Mouse (Mus musculus): Measurements from ENCODE around the gene Afdn. TPM values are rescaled to one million over a fixed set of nuclear protein-coding genes. Genes with fewer than 3 reads are reported as not detected.
A peak's percentile ranks its signal among the peaks of the same experiment; 100 is the strongest.
"Not testable (repeated sequence)": the region's sequence is repeated elsewhere in the genome, so short reads cannot be mapped to it uniquely, and the experiment has no call there.

The Afdn gene
- total and polyA plus RNA-seq, 2 experiments from 2014 or later, result 41.9 to 52.8 TPM

GRCm38 (mm10) chr17:13825421-13825820, 65.1 kb downstream of the Afdn start:
- TF ChIP-seq EP300 (IDR thresholded peaks at IDR 0.05; ENCODE audit: low read depth), result no peak
- TF ChIP-seq CTCF (IDR thresholded peaks at IDR 0.05; ENCODE audit: low read depth), result no peak
- no peaks in the 10 kb centered on the region for H3K4me1 ChIP-seq (ENCODE audit: control insufficient read depth, insufficient read depth)
- no peaks in the 10 kb centered on the region for H3K9me3 ChIP-seq (replicated peaks; ENCODE audit: control insufficient read depth, low read length)
- H3K4me3 ChIP-seq (ENCODE audit: low read depth, low read length), result no peak overlapping the region
- DNase-seq (ENCODE audit: low spot score) (no peak), ATAC-seq (ENCODE audit: insufficient read depth, low read depth) (no peak)
- WGBS, result 91% methylated on average over 2 of the region's 2 CpGs
- H3K27ac ChIP-seq (ENCODE audit: low read depth), result no peak overlapping the region
- no peak overlapping the region for H3K4me2 ChIP-seq (ENCODE audit: low read depth, low read length)
- no peak overlapping the region for H3K9ac ChIP-seq (replicated peaks; ENCODE audit: low read depth, low read length)
- peaks cover 50% of the 10 kb centered on the region for H3K36me3 ChIP-seq (replicated peaks; ENCODE audit: control insufficient read depth, insufficient read depth, low read length)
- H3K27me3 ChIP-seq (ENCODE audit: control insufficient read depth, insufficient read depth, low read length), result no peaks in the 10 kb centered on the region

- no peaks in the 10 kb centered on the region for H3K27me3 ChIP-seq (ENCODE audit: control insufficient read depth, insufficient read depth, low read length)
- H3K9ac ChIP-seq (replicated peaks; ENCODE audit: low read depth, low read length), result no peak overlapping the region
- peaks cover 58% of the 10 kb centered on the region for H3K36me3 ChIP-seq (replicated peaks; ENCODE audit: control insufficient read depth, insufficient read depth, low read length)
- ATAC-seq (ENCODE audit: insufficient read depth, low read depth) (no peak), DNase-seq (ENCODE audit: low spot score) (no peak)
- H3K9me3 ChIP-seq (replicated peaks; ENCODE audit: control insufficient read depth, low read length), result no peaks in the 10 kb centered on the region
- H3K27ac ChIP-seq (ENCODE audit: low read depth), result no peak overlapping the region
- TF ChIP-seq CTCF (IDR thresholded peaks at IDR 0.05; ENCODE audit: low read depth), result no peak
- TF ChIP-seq EP300 (IDR thresholded peaks at IDR 0.05; ENCODE audit: low read depth), result no peak
- no peak overlapping the region for H3K4me3 ChIP-seq (ENCODE audit: low read depth, low read length)
- 97% methylated on average over 1 of the region's 1 CpGs for WGBS
- no peak overlapping the region for H3K4me2 ChIP-seq (ENCODE audit: low read depth, low read length)
- no peaks in the 10 kb centered on the region for H3K4me1 ChIP-seq (ENCODE audit: control insufficient read depth, insufficient read depth)
Observed at GRCm38 (mm10) chr17:13830234-13830633, 69.9 kb downstream of the Afdn start.

DNA sequence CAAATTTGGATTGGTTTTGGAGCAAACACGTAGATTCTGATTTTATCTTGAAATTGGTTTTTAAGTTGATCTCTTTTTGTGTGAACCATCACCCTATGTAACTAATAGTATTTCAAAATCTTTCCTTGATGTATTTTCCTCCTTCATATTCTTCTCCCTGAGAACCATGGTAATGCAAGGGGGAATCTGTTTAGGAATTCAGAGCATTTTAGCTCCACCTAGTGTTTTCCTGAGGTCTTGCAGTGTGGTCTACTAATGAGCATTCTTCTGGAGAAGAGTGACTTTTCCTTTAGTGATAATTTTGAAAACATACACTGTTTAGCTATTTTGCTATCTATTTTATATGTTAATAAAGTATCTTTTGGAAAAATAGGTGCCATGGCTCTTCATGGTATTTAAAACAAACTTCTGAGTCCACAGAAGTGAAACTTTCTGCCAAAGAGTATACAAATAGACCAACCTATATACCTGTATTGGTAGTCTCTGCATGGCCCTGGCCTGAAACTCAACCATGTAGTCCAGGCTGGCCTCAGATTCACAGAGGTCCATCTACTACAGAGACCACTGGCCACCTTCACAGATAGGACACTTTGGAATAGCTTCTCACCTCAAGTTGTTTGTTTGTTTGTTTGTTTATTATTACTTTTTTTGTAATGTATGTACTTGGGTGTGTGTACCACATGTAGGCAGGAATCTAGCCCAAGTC, 70.5 kb downstream of the Afdn start:
- Histone ChIP-seq H3K4me1 (ENCODE audit: control insufficient read depth, insufficient read depth) (no peaks in the 10 kb centered on the region), H3K9me3 (replicated peaks; ENCODE audit: control insufficient read depth, low read length) (no peaks in the 10 kb centered on the region), H3K27ac (ENCODE audit: low read depth) (no peak overlapping the region), H3K36me3 (replicated peaks; ENCODE audit: control insufficient read depth, insufficient read depth, low read length) (peaks cover 55% of the 10 kb centered on the region), H3K9ac (replicated peaks; ENCODE audit: low read depth, low read length) (no peak overlapping the region), H3K27me3 (ENCODE audit: control insufficient read depth, insufficient read depth, low read length) (no peaks in the 10 kb centered on the region), H3K4me3 (ENCODE audit: low read depth, low read length) (no peak overlapping the region), H3K4me2 (ENCODE audit: low read depth, low read length) (no peak overlapping the region)
- ATAC-seq (ENCODE audit: insufficient read depth, low read depth) (no peak), DNase-seq (ENCODE audit: low spot score) (peak; percentile 61)
- 79% methylated on average over 1 of the region's 1 CpGs for WGBS
- TF ChIP-seq CTCF (IDR thresholded peaks at IDR 0.05; ENCODE audit: low read depth) (peak; percentile 87), EP300 (IDR thresholded peaks at IDR 0.05; ENCODE audit: low read depth) (no peak)

- H3K27ac ChIP-seq (ENCODE audit: low read depth), result no peak overlapping the region
- no peak overlapping the region for H3K4me3 ChIP-seq (ENCODE audit: low read depth, low read length)
- DNase-seq (ENCODE audit: low spot score) (peak; percentile 33), ATAC-seq (ENCODE audit: insufficient read depth, low read depth) (no peak)
- no peak overlapping the region for H3K9ac ChIP-seq (replicated peaks; ENCODE audit: low read depth, low read length)
- WGBS, result 70% methylated on average over 4 of the region's 4 CpGs
- no peaks in the 10 kb centered on the region for H3K4me1 ChIP-seq (ENCODE audit: control insufficient read depth, insufficient read depth)
- H3K9me3 ChIP-seq (replicated peaks; ENCODE audit: control insufficient read depth, low read length), result no peaks in the 10 kb centered on the region
- no peak overlapping the region for H3K4me2 ChIP-seq (ENCODE audit: low read depth, low read length)
- no peaks in the 10 kb centered on the region for H3K27me3 ChIP-seq (ENCODE audit: control insufficient read depth, insufficient read depth, low read length)
- no peak for TF ChIP-seq EP300 (IDR thresholded peaks at IDR 0.05; ENCODE audit: low read depth)
- TF ChIP-seq CTCF (IDR thresholded peaks at IDR 0.05; ENCODE audit: low read depth), result peak; percentile 52
- H3K36me3 ChIP-seq (replicated peaks; ENCODE audit: control insufficient read depth, insufficient read depth, low read length), result peaks cover 31% of the 10 kb centered on the region
Observed at GRCm38 (mm10) chr17:13835876-13836275, 75.5 kb downstream of the Afdn start.

DNA sequence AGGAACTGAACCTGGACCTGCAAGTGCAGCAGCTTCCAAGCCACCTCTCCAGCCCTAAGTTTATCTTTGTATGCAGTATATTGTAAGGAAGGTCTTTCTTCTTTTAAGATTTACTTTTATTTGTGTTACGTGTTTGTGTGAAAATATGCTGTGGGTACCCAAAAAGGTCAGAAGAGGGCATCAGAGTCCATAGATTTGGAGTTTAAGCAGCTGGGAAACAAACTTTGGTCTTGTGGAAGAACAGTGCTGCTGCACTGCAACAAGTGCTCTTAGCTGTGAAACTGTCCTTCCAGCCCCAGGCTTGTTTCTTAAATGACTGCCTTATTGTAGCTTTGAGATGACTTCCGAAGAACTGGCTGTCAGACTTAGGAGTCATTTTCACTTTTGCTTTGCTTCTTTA, 89.8 kb downstream of the Afdn start:
- H3K9me3 ChIP-seq (replicated peaks; ENCODE audit: control insufficient read depth, low read length), result no peaks in the 10 kb centered on the region
- TF ChIP-seq CTCF (IDR thresholded peaks at IDR 0.05; ENCODE audit: low read depth), result peak; percentile 25; the same call in 1 of the 2 replicates
- no peak for TF ChIP-seq EP300 (IDR thresholded peaks at IDR 0.05; ENCODE audit: low read depth)
- WGBS, result 92% methylated on average over 2 of the region's 2 CpGs
- no peak for ATAC-seq (ENCODE audit: insufficient read depth, low read depth)
- no peak overlapping the region for H3K27ac ChIP-seq (ENCODE audit: low read depth)
- no peaks in the 10 kb centered on the region for H3K4me1 ChIP-seq (ENCODE audit: control insufficient read depth, insufficient read depth)
- no peak for DNase-seq (ENCODE audit: low spot score)
- no peak overlapping the region for H3K9ac ChIP-seq (replicated peaks; ENCODE audit: low read depth, low read length)
- peaks cover 74% of the 10 kb centered on the region for H3K36me3 ChIP-seq (replicated peaks; ENCODE audit: control insufficient read depth, insufficient read depth, low read length)
- H3K27me3 ChIP-seq (ENCODE audit: control insufficient read depth, insufficient read depth, low read length), result no peaks in the 10 kb centered on the region
- no peak overlapping the region for H3K4me3 ChIP-seq (ENCODE audit: low read depth, low read length)
- no peak overlapping the region for H3K4me2 ChIP-seq (ENCODE audit: low read depth, low read length)

DNA sequence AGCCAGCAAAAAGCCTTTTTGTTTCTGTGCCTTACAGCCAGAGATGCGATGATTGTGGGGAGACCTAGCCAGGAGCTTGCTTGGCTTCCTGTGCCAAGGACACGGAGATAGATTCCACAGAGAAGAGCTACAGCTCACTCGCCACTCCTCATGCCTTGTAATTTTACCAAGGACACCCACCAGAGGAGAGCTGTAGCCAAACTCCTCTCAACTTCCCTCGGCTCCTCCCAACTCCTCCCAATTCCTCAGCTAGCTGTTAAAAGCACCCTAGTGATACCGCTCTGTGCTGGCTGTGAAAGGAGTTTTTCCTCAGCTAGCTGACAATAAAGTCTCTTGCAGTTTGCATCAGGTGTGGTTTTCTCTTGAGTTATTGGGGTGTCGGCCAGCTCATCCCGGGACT, 93.5 kb downstream of the Afdn start:
- H3K9ac ChIP-seq (replicated peaks; ENCODE audit: low read depth, low read length); DNase-seq (ENCODE audit: low spot score); H3K4me3 ChIP-seq (ENCODE audit: low read depth, low read length); ATAC-seq (ENCODE audit: insufficient read depth, low read depth); H3K4me1 ChIP-seq (ENCODE audit: control insufficient read depth, insufficient read depth); H3K9me3 ChIP-seq (replicated peaks; ENCODE audit: control insufficient read depth, low read length); H3K27ac ChIP-seq (ENCODE audit: low read depth); H3K4me2 ChIP-seq (ENCODE audit: low read depth, low read length); H3K27me3 ChIP-seq (ENCODE audit: control insufficient read depth, insufficient read depth, low read length): not testable (repeated sequence)
- peaks cover 70% of the 10 kb centered on the region for H3K36me3 ChIP-seq (replicated peaks; ENCODE audit: control insufficient read depth, insufficient read depth, low read length)
- 81% methylated on average over 7 of the region's 7 CpGs for WGBS

Data from heart, postnatal 0 days (tissue).